Mouse (Mus musculus) gastrocnemius, adult 8-10 months (tissue): ENCODE data around the gene 1810037I17Rik. TPM values are rescaled to one million over a fixed set of nuclear protein-coding genes. Genes with fewer than 3 reads are reported as not detected.
A peak's percentile ranks its signal among the peaks of the same experiment; 100 is the strongest.
"Not testable (repeated sequence)": the region's sequence is repeated elsewhere in the genome, so short reads cannot be mapped to it uniquely, and the experiment has no call there.

Source experiments
- DNase-seq, 2 experiments: peaks; one replicate each; pipeline ENCODE4 v3.0.0; 2022; ENCODE audit warnings: low spot score in 2 of 2
- total RNA-seq, 4 experiments: library from RNA; stranded (reverse); gene quantifications; 2 replicates each; pipeline ENCODE4 v1.2.4; 2022

The 1810037I17Rik gene
- total RNA-seq, 4 experiments from 2014 or later = 21.3 to 24.1 (median 23.1) TPM

GRCm38 (mm10) chr3:122932466-122932865 is 8.5 kb downstream of the 1810037I17Rik start:
- no peak for DNase-seq

- DNase-seq = not testable (repeated sequence)
These were observed 13.2 kb downstream of the 1810037I17Rik start for GRCm38 (mm10) chr3:122937176-122937575.

GRCm38 (mm10) chr3:122939215-122939614 is 15.2 kb downstream of the 1810037I17Rik start:
- peak; percentile 49 to 60 for DNase-seq

GRCm38 (mm10) chr3:122943387-122943890 is 19.4 kb downstream of the 1810037I17Rik start:
- DNase-seq = no peak

- DNase-seq = no peak
These were observed 26.1 kb downstream of the 1810037I17Rik start for GRCm38 (mm10) chr3:122950129-122950528.

GRCm38 (mm10) chr3:122964301-122964700 is 40.3 kb downstream of the 1810037I17Rik start:
- DNase-seq = no peak

DNA sequence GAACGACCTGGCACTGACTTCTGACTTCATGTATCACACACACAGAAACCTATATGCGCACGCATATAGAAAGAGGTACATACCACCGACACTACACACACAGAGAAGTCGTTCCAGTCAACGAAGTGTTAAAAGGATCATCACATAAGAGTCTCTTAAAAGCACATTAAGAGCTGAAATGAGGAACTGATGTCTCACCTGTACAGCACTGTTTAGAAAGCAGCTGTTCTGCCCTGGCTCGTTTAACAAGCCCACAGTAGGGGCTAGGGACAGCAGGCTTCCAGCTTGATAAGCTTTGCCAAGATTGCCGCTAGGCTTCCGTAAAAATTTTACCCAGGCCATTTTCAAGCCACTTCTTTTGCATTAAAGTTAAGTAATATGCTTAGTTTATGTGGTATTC is 44.4 kb downstream of the 1810037I17Rik start:
- no peak for DNase-seq

DNA sequence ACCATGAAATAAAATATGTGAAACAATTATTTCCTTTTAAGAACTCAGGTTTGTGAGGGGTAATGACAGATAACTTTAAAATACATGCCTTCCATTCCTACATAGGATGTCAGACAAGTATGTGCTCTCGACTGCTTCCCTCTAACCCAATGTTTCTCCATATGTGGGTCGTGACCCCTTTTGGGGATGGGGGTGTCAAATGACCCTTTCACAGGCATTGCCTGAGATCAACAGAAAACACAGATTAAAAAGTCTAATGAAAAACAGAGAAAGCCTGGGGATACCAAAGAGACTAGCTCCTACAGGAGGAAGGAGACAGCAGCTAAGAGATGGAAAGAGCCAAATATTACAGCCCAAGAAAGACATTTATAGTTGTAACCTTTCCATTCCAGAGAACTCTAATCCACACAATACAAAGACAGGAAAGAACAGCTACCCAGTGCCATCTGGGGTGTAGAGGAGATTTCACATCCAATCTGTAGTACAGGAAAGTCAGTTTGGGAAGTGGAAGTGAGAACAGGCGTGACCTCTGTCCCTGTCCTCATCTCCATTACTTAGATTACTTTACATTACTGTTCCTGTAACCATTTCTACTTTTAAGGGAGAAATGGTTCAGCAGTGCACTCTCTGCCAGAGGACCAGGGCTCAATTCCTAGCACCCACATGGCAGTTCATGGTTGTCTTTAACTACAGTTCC is 48.3 kb downstream of the 1810037I17Rik start:
- DNase-seq = no peak

- no peak for DNase-seq
These were observed 50.8 kb downstream of the 1810037I17Rik start for GRCm38 (mm10) chr3:122974833-122975232.

GRCm38 (mm10) chr3:122975363-122975762 is 51.4 kb downstream of the 1810037I17Rik start:
- DNase-seq = no peak

Other genes starting within 250 kb of the 1810037I17Rik start
- gene Pde5a, start 195.3 kb upstream of the 1810037I17Rik start, total RNA-seq = 1 to 10 TPM in 2 of 4 experiments, under 1 TPM in 2; 0.90 to 1.4 (median 1.1) TPM
- not detected for gene Fabp2, start 29.1 kb upstream of the 1810037I17Rik start, total RNA-seq
- not detected for gene Gm10959, start 4.8 kb upstream of the 1810037I17Rik start, total RNA-seq
- gene Usp53, start 60.3 kb downstream of the 1810037I17Rik start, total RNA-seq = 10 to 100 TPM in 2 of 4 experiments, 1 to 10 TPM in 2; 8.0 to 14.5 (median 10.0) TPM
- gene Myoz2, start 110.8 kb downstream of the 1810037I17Rik start, total RNA-seq = 100 to 1,000 TPM; 244 to 301 (median 265) TPM